Mouse (Mus musculus): Measurements from ENCODE around the gene Zhx3. TPM values are rescaled to one million over a fixed set of nuclear protein-coding genes. Genes with fewer than 3 reads are reported as not detected.

The Zhx3 gene
- total and polyA plus RNA-seq, 2 experiments from 2014 or later = 18.9 to 53.0 TPM

DNA sequence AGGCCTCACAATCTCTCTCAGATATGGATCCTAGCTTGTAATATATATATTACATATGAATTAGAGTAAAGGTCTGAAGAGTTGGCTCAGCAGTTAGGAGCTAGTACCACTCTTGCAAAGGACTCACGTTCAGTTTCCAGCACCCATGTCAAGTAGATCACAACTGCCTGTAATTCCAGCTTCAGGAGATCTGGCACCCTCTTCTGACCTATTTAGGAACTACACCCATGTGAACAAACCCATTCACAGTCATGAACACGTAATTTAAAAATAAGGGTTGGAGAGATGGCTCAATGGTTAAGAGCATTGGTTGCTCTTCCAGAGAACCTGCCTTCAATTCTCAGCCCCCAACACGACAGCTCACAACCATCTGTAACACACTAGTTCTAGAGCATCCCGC is 3.3 kb upstream of the Zhx3 start:
- WGBS = 82% methylated on average over 4 of the region's 4 CpGs
- no peak overlapping the region for H3K27ac ChIP-seq
- no peak overlapping the region for H3K4me3 ChIP-seq (ENCODE audit: low read length)
- no peak overlapping the region for H3K9ac ChIP-seq (replicated peaks; ENCODE audit: low read length)
- H3K9me3 ChIP-seq (ENCODE audit: low read length) = no peaks in the 10 kb centered on the region
- H3K4me1 ChIP-seq (ENCODE audit: insufficient read depth, low read length) = 0 out of 2 replicates have a peak, but pooled peaks cover 5% of the 10 kb centered on the region
- no peak overlapping the region for H3K4me2 ChIP-seq (ENCODE audit: low read depth, low read length)
- TF ChIP-seq CTCF (IDR thresholded peaks at IDR 0.05; ENCODE audit: low read depth) = peak; percentile 50
- H3K27me3 ChIP-seq (ENCODE audit: insufficient read depth, low read length) = no peaks in the 10 kb centered on the region
- ATAC-seq (no peak), DNase-seq (ENCODE audit: low spot score) (no peak)
- no peaks in the 10 kb centered on the region for H3K36me3 ChIP-seq (ENCODE audit: insufficient read depth, low read length)

DNA sequence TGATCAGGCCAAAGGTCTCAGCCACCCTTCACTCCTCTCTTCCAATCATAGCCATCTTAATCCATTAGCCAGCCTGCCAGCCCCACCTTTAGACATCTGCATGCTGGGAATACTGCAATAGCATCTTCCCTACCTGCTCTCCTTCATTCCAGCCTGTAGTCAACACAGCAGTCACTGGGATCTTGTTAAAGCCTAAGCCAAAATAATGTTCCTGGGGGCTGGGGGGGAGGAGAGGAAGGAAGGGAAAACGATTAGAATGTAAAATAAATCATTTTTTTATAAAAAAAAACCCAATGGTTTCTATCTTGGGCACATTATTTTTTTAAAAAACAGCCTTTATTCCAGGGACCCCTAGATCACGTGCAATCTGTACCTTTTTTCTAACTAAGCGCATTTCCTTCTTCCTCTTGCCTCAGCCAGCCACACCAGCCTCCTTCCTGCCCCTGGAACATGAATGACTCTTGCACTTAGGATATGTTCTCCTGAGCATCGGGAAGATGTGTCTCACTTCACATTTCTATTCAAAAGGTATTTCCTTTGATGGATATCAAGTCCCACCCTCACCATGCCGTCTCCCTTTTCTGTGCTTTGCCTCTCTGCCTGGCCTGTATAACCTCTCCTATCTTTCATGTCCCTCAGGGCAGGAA is 1.6 kb upstream of the Zhx3 start:
- Histone ChIP-seq H3K36me3 (ENCODE audit: insufficient read depth, low read length) (no peaks in the 10 kb centered on the region), H3K9ac (replicated peaks; ENCODE audit: low read length) (no peak overlapping the region), H3K4me3 (ENCODE audit: low read length) (no peak overlapping the region), H3K9me3 (ENCODE audit: low read length) (no peaks in the 10 kb centered on the region), H3K27ac (no peak overlapping the region), H3K4me2 (ENCODE audit: low read depth, low read length) (no peak overlapping the region), H3K27me3 (ENCODE audit: insufficient read depth, low read length) (no peaks in the 10 kb centered on the region), H3K4me1 (ENCODE audit: insufficient read depth, low read length) (0 out of 2 replicates have a peak, but pooled peaks cover 6% of the 10 kb centered on the region)
- 86% methylated on average over 5 of the region's 5 CpGs for WGBS
- no peak for TF ChIP-seq CTCF (IDR thresholded peaks at IDR 0.05; ENCODE audit: low read depth)
- no peak for DNase-seq (ENCODE audit: low spot score)
- no peak for ATAC-seq

DNA sequence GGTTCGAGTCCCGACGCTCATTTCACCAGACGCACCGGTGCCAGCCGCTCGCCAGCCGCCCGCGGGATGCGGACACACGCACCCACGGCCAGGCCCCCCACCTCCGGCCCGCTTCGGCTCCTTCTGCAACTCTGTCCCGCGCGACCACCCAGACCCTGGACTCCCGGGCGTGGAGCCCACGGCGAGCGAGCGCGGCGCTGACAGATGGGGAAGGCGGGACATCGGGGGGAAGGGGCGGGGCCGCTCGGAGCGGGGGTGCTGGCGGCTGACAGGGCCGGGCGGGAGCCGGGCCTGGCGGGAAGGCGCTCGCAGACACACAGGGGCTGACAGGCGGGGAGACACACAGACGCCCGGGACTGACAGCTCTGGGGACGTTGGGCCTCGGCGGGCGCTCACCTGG is 403 bp downstream of the Zhx3 start:
- 1% methylated on average over 42 of the region's 47 CpGs for WGBS
- DNase-seq (ENCODE audit: low spot score) = peak; percentile 77

DNA sequence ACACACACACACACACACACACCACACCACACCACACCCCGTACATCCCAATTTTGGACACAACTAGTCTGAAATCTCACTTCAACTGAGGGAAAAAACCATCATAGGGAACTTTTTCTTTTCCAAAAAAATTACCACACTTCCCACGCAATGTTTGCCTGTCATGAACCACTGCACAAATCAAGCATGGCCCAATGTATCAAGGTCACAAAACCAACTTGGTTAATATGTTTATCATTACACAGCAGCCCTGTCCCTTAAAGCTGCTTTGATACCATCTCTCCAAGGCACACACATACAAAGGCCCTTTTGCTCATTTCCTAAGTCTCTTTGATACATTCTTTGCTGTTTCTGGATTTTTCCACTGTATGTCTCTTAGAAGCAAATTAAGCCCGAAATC is 1.5 kb downstream of the Zhx3 start:
- Histone ChIP-seq H3K9me3 (ENCODE audit: low read length) (no peaks in the 10 kb centered on the region), H3K4me1 (ENCODE audit: insufficient read depth, low read length) (0 out of 2 replicates have a peak, but pooled peaks cover 6% of the 10 kb centered on the region), H3K4me2 (ENCODE audit: low read depth, low read length) (peak overlapping the region; percentile 57), H3K36me3 (ENCODE audit: insufficient read depth, low read length) (no peaks in the 10 kb centered on the region), H3K27me3 (ENCODE audit: insufficient read depth, low read length) (no peaks in the 10 kb centered on the region), H3K9ac (replicated peaks; ENCODE audit: low read length) (no peak overlapping the region), H3K27ac (no peak overlapping the region), H3K4me3 (ENCODE audit: low read length) (peak overlapping the region; percentile 25)
- WGBS = 62% methylated on average over 3 of the region's 3 CpGs
- ATAC-seq (no peak), DNase-seq (ENCODE audit: low spot score) (no peak)
- no peak for TF ChIP-seq CTCF (IDR thresholded peaks at IDR 0.05; ENCODE audit: low read depth)

More for the DNA sequence above, 403 bp downstream of the Zhx3 start:
- Histone ChIP-seq H3K9ac (replicated peaks; ENCODE audit: low read length) (peak overlapping the region; percentile 95), H3K36me3 (ENCODE audit: insufficient read depth, low read length) (no peaks in the 10 kb centered on the region), H3K4me2 (ENCODE audit: low read depth, low read length) (peak overlapping the region; percentile 56), H3K4me3 (ENCODE audit: low read length) (peak overlapping the region; percentile 91), H3K27me3 (ENCODE audit: insufficient read depth, low read length) (no peaks in the 10 kb centered on the region), H3K9me3 (ENCODE audit: low read length) (no peaks in the 10 kb centered on the region), H3K4me1 (ENCODE audit: insufficient read depth, low read length) (0 out of 2 replicates have a peak, but pooled peaks cover 6% of the 10 kb centered on the region), H3K27ac (peak overlapping the region; percentile 98)
- ATAC-seq = peak; percentile 87
- no peak for TF ChIP-seq CTCF (IDR thresholded peaks at IDR 0.05; ENCODE audit: low read depth)

DNA sequence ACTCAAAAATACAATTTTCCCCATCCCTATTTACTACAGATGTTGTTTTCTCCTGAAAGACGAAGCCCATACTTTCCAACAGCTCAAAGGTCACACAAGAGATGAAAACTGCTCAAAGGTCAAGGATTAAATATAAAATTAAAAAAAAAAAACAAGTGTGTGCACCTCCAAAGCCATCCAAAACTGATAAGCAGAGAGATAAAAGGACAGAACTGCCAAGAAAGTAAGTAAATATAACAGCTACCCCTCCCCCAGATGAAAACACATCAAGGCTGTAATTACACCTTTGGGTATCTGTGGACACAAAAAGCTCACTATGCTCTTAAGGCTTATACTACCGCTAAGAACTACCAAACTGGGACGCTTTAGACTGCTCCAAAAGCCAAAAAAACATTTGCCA is 3.4 kb downstream of the Zhx3 start:
- no peak for ATAC-seq
- Histone ChIP-seq H3K27me3 (ENCODE audit: insufficient read depth, low read length) (no peaks in the 10 kb centered on the region), H3K4me1 (ENCODE audit: insufficient read depth, low read length) (0 out of 2 replicates have a peak, but pooled peaks cover 6% of the 10 kb centered on the region), H3K4me3 (ENCODE audit: low read length) (no peak overlapping the region), H3K9ac (replicated peaks; ENCODE audit: low read length) (no peak overlapping the region), H3K4me2 (ENCODE audit: low read depth, low read length) (peak overlapping the region; percentile 30; the same call in 1 of the 2 replicates), H3K36me3 (ENCODE audit: insufficient read depth, low read length) (no peaks in the 10 kb centered on the region), H3K27ac (no peak overlapping the region), H3K9me3 (ENCODE audit: low read length) (no peaks in the 10 kb centered on the region)
- DNase-seq (ENCODE audit: low spot score) = no peak
- 85% methylated on average over 3 of the region's 3 CpGs for WGBS
- TF ChIP-seq CTCF (IDR thresholded peaks at IDR 0.05; ENCODE audit: low read depth) = no peak

- Histone ChIP-seq H3K9ac (replicated peaks; ENCODE audit: low read length) (no peak overlapping the region), H3K4me2 (ENCODE audit: low read depth, low read length) (no peak overlapping the region), H3K4me1 (ENCODE audit: insufficient read depth, low read length) (no peaks in the 10 kb centered on the region), H3K27ac (no peak overlapping the region), H3K27me3 (ENCODE audit: insufficient read depth, low read length) (no peaks in the 10 kb centered on the region), H3K4me3 (ENCODE audit: low read length) (no peak overlapping the region), H3K36me3 (ENCODE audit: insufficient read depth, low read length) (no peaks in the 10 kb centered on the region), H3K9me3 (ENCODE audit: low read length) (no peaks in the 10 kb centered on the region)
- TF ChIP-seq CTCF (IDR thresholded peaks at IDR 0.05; ENCODE audit: low read depth) = no peak
- DNase-seq (ENCODE audit: low spot score) (no peak), ATAC-seq (no peak)
- WGBS = 56% methylated on average over 2 of the region's 2 CpGs
These were observed 7.5 kb downstream of the Zhx3 start for GRCm38 (mm10) chr2:160865266-160865665.

DNA sequence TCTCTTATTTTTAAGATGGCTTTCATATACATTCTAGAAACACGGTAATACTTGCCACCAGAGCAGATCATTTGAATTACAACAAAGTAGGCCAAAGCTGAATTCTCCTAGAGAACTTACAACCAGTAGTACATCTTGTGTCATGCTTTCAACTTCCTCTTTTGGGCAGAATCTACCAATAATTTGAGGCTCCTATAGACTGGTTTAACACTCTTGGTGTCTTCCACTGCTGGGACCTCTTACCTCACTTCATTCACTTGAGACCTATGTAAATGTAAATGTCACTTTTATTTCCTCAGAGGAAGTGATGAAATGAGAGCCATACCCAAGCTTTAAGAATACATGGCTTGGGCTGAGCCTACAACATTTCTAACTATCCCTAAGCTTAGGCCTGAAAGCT is 8.7 kb downstream of the Zhx3 start:
- no peak for TF ChIP-seq CTCF (IDR thresholded peaks at IDR 0.05; ENCODE audit: low read depth)
- Histone ChIP-seq H3K4me1 (ENCODE audit: insufficient read depth, low read length) (no peaks in the 10 kb centered on the region), H3K27me3 (ENCODE audit: insufficient read depth, low read length) (no peaks in the 10 kb centered on the region), H3K4me2 (ENCODE audit: low read depth, low read length) (no peak overlapping the region), H3K27ac (no peak overlapping the region), H3K9ac (replicated peaks; ENCODE audit: low read length) (no peak overlapping the region), H3K4me3 (ENCODE audit: low read length) (no peak overlapping the region), H3K9me3 (ENCODE audit: low read length) (no peaks in the 10 kb centered on the region), H3K36me3 (ENCODE audit: insufficient read depth, low read length) (no peaks in the 10 kb centered on the region)
- WGBS = 93% methylated on average over 1 of the region's 1 CpGs
- DNase-seq (ENCODE audit: low spot score) = no peak
- no peak for ATAC-seq
